Mouse (Mus musculus) erythroblast, embryonic 14.5 days (primary cell): ENCODE measurements around the gene Lamc1.

Source experiments
- GATA1 ChIP-seq: IDR thresholded peaks from 2 replicates; pipeline ENCODE4 v1.6.1; 2012; ENCODE audit warnings: low read length, inconsistent platforms, mixed read lengths
- TAL1 ChIP-seq: IDR thresholded peaks from 3 replicates; pipeline ENCODE4 v1.6.1; 2012; ENCODE audit warnings: low read length, inconsistent platforms, mixed read lengths

DNA sequence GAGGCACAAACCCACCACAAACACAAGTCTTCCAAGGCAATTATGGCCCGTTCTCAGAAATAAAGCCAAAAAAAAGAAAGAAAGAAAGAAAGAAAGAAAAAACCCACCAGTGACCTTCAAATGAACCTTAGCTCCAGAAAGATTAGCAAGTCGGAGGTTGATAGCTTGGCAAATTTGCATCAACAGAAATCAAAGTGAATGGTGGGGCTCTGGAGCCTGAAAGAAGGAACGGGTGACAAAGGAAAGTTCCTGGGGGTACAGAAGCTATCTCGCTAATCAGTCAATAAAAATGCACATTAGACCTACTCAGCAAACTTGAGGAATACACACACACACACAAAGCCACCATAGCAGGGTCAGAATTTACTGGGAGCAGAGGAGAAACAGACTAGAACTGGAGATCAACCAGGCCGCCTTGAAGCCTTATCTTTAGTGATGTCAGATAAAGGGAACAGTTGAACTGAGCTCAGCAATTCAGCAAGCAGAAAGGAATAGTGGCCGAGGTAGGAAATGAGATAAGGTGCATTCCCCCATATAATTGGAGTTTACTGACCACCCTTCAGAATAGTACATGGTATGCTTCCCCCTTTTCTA is 11.9 kb downstream of the Lamc1 start:
- TF ChIP-seq GATA1 (no peak), TAL1 (no peak)
